In the genomic region with DNA sequence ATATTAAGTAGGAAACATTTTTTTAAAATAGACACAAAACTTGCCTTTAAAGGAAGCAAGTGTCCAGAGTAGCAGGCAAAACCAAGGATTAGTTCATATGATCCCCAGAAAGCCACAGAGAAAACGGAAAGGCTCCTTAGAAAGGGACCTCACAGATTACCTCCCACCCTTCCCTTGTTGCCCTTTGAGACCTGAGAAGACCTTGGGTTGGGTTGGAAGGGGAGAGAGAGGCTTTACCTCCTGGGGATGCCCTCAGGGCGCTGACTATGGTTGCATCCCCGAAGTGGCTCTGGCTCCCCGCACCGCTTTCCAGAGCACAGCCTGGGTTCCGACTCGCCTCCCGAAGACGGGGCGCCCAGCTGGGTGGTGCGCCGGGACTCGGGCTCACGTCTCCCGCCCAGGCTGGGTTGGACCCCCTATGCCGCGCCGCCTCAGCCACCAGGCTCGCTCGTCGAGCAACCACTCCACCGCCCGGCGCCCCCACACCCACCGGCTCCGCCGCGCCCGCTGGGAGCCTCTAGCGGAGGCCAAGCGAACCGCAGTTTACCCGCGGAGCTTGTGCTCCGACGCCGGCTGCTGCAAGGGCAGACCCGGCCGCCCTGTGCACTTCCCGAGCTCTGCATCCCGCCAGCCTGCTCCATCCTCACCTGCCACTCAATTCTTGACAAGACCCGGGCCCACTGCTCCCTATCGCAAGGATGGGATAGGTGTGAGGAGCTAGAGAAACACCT, we compare ENCODE assay signal across 8 mouse cellular contexts. TPM values are rescaled to one million over a fixed set of nuclear protein-coding genes. Genes with fewer than 3 reads are reported as not detected.
DNase-seq lines count a peak whose midpoint lies in the region; ATAC-seq and TF ChIP-seq lines count a peak whose summit lies in the region.

No protein-coding gene starts in this region.

- no peak overlapping the region for H3K27ac ChIP-seq in intestine, postnatal 0 days (ENCODE audit: low read depth, low read length)
- H3K27ac ChIP-seq in limb, embryonic 13.5 days: no peak overlapping the region
- H3K27ac ChIP-seq in neural tube, embryonic 13.5 days (replicated peaks): peak overlapping the region; percentile 66

- H3K9ac ChIP-seq in intestine, postnatal 0 days (ENCODE audit: low read depth, low read length): no peak overlapping the region
- H3K9ac ChIP-seq in limb, embryonic 13.5 days: peak overlapping the region; percentile 59
- peak overlapping the region; percentile 82 for H3K9ac ChIP-seq in neural tube, embryonic 13.5 days

- peak; percentile 77 for ATAC-seq in intestine, postnatal 0 days
- ATAC-seq in limb, embryonic 13.5 days (ENCODE audit: low FRiP score, low read depth): peak; percentile 90
- peak; percentile 90 for ATAC-seq in neural tube, embryonic 13.5 days (ENCODE audit: low read depth)
- ATAC-seq in erythroid progenitor cell, adult 5-6 weeks (replicated peaks; ENCODE audit: low FRiP score, poor library complexity, severe bottlenecking): no peak

- H3K4me2 ChIP-seq in intestine, postnatal 0 days (replicated peaks; ENCODE audit: low read depth): peak overlapping the region; percentile 73
- peak overlapping the region; percentile 97 for H3K4me2 ChIP-seq in limb, embryonic 13.5 days (replicated peaks)
- H3K4me2 ChIP-seq in neural tube, embryonic 13.5 days: peak overlapping the region; percentile 89

- TF ChIP-seq POLR2A in brain, embryonic 14.5 days (IDR thresholded peaks at IDR 0.05; ENCODE audit: borderline replicate concordance, extremely low read depth, insufficient read depth, insufficient read length, poor library complexity, severe bottlenecking): 0 out of 2 replicates have a peak, but pooled peaks have one; percentile 17

- H3K9me3 ChIP-seq in intestine, postnatal 0 days (ENCODE audit: control insufficient read depth): no peaks in the 10 kb centered on the region
- no peaks in the 10 kb centered on the region for H3K9me3 ChIP-seq in limb, embryonic 13.5 days
- H3K9me3 ChIP-seq in neural tube, embryonic 13.5 days: no peaks in the 10 kb centered on the region

- H3K36me3 ChIP-seq in intestine, postnatal 0 days (ENCODE audit: control insufficient read depth, insufficient read depth): no peaks in the 10 kb centered on the region
- H3K36me3 ChIP-seq in limb, embryonic 13.5 days: no peaks in the 10 kb centered on the region
- no peaks in the 10 kb centered on the region for H3K36me3 ChIP-seq in neural tube, embryonic 13.5 days

- WGBS in intestine, postnatal 0 days: 2% methylated on average over 41 of the region's 43 CpGs
- under 1% methylated on average over 36 of the region's 43 CpGs for WGBS in limb, embryonic 13.5 days
- under 1% methylated on average over 42 of the region's 43 CpGs for WGBS in neural tube, embryonic 13.5 days

- H3K4me3 ChIP-seq in intestine, postnatal 0 days (ENCODE audit: low read depth, low read length): peak overlapping the region; percentile 43
- H3K4me3 ChIP-seq in limb, embryonic 13.5 days: peak overlapping the region; percentile 55
- H3K4me3 ChIP-seq in neural tube, embryonic 13.5 days: peak overlapping the region; percentile 66

- peak; percentile 84 for TF ChIP-seq CTCF in brain, embryonic 14.5 days (IDR thresholded peaks at IDR 0.05; ENCODE audit: borderline replicate concordance, extremely low read depth, insufficient read depth, insufficient read length)
- peak; percentile 79 for TF ChIP-seq CTCF in intestine, postnatal 0 days (IDR thresholded peaks at IDR 0.05; ENCODE audit: low read depth)

- 0 out of 2 replicates have a peak, but pooled peaks cover 5% of the 10 kb centered on the region for H3K4me1 ChIP-seq in intestine, postnatal 0 days (replicated peaks; ENCODE audit: control insufficient read depth, insufficient read depth, low read length)
- H3K4me1 ChIP-seq in limb, embryonic 13.5 days: peaks cover 23% of the 10 kb centered on the region; the same call in 1 of the 2 replicates
- H3K4me1 ChIP-seq in neural tube, embryonic 13.5 days (replicated peaks): peaks cover 21% of the 10 kb centered on the region

- DNase-seq in layer of hippocampus, adult 11-12 months (ENCODE audit: low spot score): peak; percentile 67
- DNase-seq in layer of hippocampus, adult 9-10 months (ENCODE audit: low spot score): no peak
- peak; percentile 91 for DNase-seq in brain, embryonic 14.5 days (ENCODE audit: low read depth)
- DNase-seq in forelimb bud, embryonic 11.5 days (ENCODE audit: low read depth, low spot score): peak; percentile 75

- peaks cover 47% of the 10 kb centered on the region for H3K27me3 ChIP-seq in intestine, postnatal 0 days (replicated peaks; ENCODE audit: control insufficient read depth, insufficient read depth, low read length)
- peaks cover 68% of the 10 kb centered on the region for H3K27me3 ChIP-seq in limb, embryonic 13.5 days
- H3K27me3 ChIP-seq in neural tube, embryonic 13.5 days: peaks cover 45% of the 10 kb centered on the region

RNA-seq across cellular contexts. Expression of gene Lingo2, which starts 1.4 kb away (rescaled TPM):
- 6.9 and 13.1 TPM in 2 replicates for polyA plus RNA-seq in brain, embryonic 14.5 days (2012; rRNA removed)
- polyA plus RNA-seq in intestine, postnatal 0 days (2015; fragmentation: Nextera tagmentation; extraction: Ambion mirVana): 0.40 and 0.67 TPM in 2 replicates
- 3.1 and 3.7 TPM in 2 replicates for polyA plus RNA-seq in limb, embryonic 13.5 days (2015; fragmentation: Nextera tagmentation; extraction: Ambion mirVana)
- polyA plus RNA-seq in neural tube, embryonic 13.5 days (2015; fragmentation: Nextera tagmentation; extraction: Ambion mirVana): 44.5 and 45.6 TPM in 2 replicates
- total RNA-seq in erythroid progenitor cell, adult 5-6 weeks (2015; ENCODE audit: low replicate concordance): not detected in 2 replicates
- not detected in 2 replicates for total RNA-seq in erythroid progenitor cell, adult 5-6 weeks (2017; ENCODE audit: low replicate concordance)
